Mouse (Mus musculus) mature B cell (primary cell): ENCODE measurements around the gene Esrra.

ENCODE experiments used
- in situ Hi-C: fragments of 300-500 bp; cut with MboI; formaldehyde crosslinking; loops from 2 replicates; pipeline ENCODE4 v1.14.3; 2019

Gene Esrra

GRCm38 (mm10) chr19:6921647-6922567 is at the start of gene Esrra:
TSS of gene Esrra (minus strand) at chr19:6921813.
- in situ Hi-C loops: no loop called here

DNA sequence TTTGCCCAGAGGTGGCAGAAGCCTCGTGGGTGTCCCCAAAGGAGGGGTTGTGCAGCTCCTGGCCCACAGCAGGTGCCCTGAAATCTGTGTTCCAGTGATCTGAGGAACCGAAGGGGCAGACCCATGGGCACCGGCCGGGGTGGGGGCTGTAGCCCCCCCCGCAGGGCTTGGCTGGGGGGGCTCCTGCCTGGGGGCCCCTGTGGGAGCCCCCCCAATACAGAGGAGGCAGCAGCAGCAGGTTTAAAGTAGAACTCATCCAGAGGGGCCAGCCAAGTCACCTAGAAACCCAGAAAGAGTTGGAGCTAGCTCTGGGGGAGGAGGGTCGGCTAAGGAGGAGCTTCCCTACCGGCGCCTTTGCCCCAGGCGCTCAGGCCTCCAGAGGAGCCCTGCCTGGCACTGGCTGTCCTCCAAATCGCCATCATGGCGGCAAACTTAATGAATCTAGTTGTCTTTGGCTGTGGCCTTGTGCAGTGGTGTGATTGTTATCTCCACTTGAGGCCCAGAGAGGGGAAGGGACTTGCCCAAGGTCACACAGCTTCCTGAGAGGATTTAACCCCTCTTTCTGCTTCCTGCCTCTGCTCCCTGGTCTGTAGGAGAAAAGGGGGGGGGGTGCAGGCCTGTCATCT is 49.0 kb upstream of the Esrra start:
- in situ Hi-C loops: no loop called here

DNA sequence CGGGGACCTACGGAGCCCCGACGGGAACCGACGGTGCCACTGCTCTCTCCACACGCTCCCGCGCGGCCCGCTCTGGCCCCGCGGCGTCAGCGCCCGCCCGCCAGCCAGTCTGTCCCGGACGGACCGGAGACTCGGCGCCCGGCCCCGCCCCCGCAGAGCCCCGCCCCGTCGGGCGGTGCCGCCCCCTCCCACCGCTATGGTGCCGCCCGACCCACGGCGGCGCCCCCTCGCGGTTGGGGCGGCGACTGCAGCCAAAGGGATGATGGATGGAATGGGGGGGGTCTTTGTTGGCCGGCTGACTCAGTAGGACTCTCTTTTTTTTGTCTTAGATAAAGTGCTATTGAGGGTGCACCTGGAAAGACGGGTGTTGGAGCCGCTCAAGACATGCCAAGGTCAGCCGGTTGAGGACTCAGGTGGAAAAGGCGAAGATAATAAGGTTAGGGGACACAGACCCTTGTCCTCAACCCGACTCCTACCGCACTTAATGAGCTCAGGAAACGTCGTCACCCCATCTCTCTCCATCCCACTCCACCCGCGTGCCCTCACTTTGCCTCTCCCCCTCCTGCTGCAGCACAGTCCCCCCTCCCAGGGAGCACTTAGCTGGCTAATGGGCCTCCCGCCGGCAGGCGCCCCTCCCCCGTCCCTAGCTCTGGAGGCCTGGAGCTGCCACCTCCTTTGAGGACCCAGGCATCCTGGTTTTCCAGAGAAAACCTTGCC is 48.2 kb upstream of the Esrra start:
- in situ Hi-C loops: no loop called here

- in situ Hi-C loops: no loop called here
These were observed 47.7 kb upstream of the Esrra start for GRCm38 (mm10) chr19:6969291-6969664.

- in situ Hi-C loops: no loop called here
These were observed 47.1 kb upstream of the Esrra start for GRCm38 (mm10) chr19:6968491-6969271.

DNA sequence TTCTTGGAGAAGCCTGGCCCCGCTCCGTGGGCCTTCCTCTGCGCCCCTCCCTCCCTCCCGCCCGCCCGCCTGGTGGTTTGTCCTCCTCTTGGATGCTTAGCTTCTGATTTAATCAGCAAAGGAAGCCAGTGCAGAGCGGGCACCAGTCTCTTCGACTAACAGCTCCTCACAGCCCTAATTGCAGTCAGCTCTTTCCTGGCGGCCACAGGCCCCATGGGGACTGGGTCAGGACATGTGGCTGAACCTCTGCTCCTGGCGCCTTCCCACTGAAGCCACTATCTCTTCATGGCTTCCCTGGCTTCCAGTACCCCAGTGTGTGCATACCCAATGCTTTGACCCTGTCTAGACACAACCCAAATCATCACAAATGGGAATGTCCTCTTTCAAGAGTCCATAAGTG is 34.8 kb upstream of the Esrra start:
- in situ Hi-C loops: no loop called here

DNA sequence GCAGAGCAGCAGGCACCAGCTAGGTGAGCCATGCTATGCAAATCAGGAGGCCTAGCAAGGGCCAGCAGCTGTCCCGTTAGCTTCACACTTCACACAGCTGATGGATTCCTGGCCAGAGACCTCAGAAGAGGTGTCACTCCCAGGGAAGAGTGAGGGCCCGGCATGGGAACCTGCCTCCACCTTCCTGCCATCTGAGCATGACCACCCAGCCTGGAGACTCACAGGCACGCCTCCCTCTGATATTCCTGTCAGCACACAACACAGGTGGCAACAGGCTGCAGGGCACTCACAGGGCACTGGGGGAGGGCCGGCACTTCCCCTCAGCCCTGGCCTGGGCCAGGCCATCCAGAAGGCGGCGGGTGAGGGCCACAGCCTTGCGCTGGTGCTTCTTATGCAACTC is 33.8 kb upstream of the Esrra start:
- in situ Hi-C loops: no loop called here

GRCm38 (mm10) chr19:6954046-6954445 is 32.4 kb upstream of the Esrra start:
- in situ Hi-C loops: no loop called here

DNA sequence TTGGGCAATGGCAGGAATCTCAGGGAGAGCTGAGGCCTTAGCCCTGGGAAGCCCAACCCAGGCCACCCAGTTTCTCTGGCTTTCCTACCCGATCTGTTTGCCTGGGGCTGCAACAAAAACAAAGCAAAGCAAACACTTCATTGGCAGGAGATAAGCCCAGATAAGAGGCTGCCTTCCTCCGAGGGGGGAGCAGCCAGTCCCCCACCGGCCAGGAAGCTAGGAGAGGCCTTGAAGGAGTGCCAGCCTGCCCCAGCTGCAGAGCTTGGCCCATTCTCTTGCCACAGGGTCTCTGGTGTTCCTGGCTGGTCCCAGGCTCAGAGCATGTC is 31.1 kb upstream of the Esrra start:
- in situ Hi-C loops: no loop called here

- in situ Hi-C loops: no loop called here
These were observed 30.5 kb upstream of the Esrra start for GRCm38 (mm10) chr19:6951994-6952711.

- in situ Hi-C loops: no loop called here
These were observed 29.9 kb upstream of the Esrra start for GRCm38 (mm10) chr19:6951381-6951968.

DNA sequence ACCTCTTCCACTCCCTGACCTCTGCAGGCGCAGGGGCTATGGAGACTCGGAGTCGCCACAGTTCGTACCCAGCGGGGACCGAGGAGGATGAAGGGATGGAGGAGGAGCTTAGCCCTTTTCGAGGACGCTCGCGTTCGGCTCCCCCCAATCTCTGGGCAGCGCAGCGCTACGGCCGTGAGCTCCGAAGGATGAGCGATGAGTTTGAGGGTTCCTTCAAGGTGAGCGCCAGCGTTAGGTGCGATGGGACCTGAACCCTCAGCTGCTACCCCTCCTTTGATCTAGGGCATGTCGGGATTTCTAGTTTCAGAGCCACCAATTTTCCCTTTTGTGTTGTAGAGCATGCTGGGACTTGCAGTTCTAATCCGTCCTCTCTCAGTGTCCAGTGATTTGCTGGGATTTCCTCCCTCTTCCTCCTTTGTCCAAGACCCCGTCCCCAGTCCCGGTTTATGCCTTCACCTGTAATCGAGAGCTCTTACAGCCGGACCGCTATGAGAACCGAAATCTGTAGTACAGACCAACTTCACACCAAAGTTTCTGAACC is 29.1 kb upstream of the Esrra start:
- in situ Hi-C loops: no loop called here

GRCm38 (mm10) chr19:6949951-6950350 is 28.3 kb upstream of the Esrra start:
- in situ Hi-C loops: no loop called here

DNA sequence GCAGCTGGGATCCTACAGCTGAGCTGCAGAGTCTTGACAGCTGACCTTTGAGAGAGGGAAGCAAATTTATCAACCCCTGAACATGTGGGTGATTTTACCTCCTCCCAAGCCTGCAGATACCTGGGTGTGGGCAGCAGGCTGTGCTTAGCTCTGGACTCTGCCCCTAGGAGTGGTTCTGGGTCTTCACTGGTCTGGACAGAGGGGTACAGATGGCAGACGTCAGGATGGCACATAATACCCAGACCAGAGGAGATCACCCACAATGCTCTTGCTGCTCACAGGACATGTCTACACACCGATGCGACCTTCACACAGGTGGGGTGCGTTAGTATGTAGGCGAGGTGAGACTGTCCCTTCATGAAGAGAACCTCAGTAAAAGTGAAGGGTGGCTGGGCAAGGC is 27.9 kb upstream of the Esrra start:
- in situ Hi-C loops: no loop called here

DNA sequence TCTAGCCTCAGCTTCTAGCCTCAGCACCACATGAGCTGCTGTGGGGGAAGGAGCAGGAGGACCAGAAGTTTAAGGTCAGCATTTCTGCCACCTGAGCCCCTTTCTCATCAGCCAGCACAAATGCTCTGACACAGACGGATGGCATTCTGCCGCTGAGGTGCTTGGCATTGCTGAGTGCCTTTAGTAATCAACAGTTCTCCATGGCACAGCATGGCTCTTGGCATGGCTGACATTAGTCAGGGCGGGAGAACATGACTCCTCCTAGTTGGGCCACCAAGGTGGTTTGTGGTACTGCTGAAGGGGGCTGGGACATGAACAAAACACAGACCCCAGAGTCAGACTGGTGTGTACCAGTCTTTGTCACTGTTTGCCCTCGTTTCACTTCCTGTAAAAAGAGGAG is 26.6 kb upstream of the Esrra start:
- in situ Hi-C loops: no loop called here

DNA sequence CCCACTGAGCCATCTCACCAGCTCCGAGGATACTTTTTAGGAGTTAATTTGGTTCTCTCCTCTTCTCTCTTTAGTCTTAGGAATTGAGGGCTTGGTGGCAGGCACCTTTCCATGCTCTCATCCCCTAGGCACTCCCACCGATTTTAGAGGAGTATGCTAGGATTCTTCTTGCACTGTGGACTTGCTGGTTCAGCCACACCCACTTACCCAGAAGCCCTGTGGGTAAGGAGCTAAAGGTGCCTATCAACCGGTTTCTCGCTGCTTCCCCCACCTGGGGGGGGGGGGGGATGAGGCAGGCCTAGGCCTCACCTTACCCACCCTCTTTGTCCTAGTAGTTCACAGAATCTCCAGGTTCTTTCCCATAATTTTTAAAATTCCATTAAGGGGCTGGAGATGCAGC is 26.1 kb upstream of the Esrra start:
- in situ Hi-C loops: no loop called here

GRCm38 (mm10) chr19:6943709-6944108 is 22.1 kb upstream of the Esrra start:
- in situ Hi-C loops: no loop called here

DNA sequence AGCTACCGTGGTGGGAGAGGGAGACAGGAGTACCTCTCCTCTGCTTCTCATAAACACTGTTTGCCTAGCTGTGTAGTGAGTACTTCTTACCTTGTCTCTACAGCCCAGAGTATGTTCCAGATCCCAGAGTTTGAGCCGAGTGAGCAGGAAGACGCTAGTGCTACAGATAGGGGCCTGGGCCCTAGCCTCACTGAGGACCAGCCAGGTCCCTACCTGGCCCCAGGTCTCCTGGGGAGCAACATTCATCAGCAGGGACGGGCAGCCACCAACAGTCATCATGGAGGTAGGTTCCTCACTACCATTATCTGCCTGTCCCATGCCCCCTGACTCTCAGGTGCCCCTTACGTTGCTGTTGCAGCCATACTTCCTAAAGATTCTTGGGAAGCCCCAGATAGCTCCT is 21.2 kb upstream of the Esrra start:
- in situ Hi-C loops: no loop called here

- in situ Hi-C loops: no loop called here
These were observed 20.7 kb upstream of the Esrra start, which contains the start of gene Gpr137 for GRCm38 (mm10) chr19:6942249-6942691. TSS of gene Gpr137 (minus strand) at chr19:6942480.

GRCm38 (mm10) chr19:6941372-6942248 is 20.0 kb upstream of the Esrra start, which contains the start of gene Bad:
TSS of gene Bad (plus strand) at chr19:6941861.
- in situ Hi-C loops: no loop called here
